Mouse (Mus musculus): ENCODE measurements around the gene Lrmp.

Lrmp gene

DNA sequence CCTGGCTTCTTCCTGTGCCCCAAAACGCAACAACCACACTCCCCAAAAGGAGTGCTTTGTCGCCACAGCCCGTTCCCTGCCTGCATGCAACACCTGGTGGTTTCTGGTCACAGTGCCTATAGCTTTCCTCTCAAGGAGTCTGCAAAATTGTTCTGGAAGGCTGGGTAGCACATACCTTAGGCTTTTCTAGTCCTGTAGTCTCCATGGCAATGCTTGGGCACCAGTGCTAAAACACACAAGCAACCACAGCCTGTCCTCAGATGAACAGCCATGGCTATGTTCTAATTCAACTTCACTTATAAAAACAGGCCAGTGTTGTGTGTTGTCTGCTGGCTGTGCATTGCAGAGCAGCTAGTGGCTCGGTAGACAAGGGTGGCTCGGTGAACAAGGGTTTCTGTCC is 21.4 kb downstream of the Lrmp start:
- in situ Hi-C loops (cut with MseI, MboI), result no loop called here

DNA sequence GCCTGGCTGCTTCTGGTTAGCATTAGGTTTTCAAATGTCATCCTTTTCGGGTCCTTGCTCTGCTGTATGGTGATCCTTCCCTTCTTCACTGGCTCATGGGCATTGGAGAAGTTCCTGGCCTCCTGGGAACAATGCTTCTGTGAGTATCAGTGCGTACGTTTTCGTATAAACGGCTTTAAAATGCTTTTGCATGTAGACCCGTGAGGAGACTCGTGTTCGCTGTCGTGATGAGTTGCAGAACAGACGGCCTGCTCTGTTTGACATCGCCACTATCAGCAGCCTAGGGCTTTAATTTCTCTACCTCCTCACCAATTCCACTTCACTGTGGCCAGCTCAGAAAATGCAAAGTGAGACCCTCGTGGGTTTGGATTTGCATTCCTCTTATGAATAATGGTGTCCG is 23.8 kb downstream of the Lrmp start:
- in situ Hi-C loops (cut with MseI, MboI), result no loop called here

DNA sequence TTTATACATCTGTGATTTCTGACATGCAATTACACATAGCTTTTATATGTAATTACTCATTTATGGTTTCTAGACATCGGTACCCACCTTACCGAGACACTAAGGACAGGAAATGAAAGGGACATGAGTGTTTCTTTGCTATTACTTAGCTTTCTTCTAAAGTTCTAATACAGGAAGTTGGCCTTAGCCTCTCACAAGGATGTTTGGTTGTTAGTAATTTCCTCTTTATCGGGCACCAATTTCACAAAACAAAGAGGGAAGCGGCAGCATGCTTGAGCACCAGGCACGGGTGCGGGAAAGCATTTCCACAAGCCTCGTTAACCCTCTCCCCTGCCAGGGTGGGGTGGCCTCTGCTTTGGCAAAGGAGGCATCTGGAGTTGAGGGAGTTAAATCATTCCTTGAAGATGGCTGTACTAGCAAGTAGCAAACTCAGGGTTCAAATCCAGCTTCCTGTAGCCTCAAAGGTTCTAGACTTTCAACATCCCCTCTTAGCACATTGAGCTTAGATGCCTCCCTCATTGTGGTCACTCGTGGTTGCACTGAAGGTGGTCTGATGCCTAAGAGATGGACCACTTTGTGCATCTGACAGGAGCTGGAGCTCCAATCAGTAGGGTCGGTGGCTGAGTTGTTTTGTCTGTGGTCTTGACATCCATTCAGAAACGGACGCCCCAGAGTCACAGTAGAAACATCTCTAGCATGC is 24.5 kb downstream of the Lrmp start:
- in situ Hi-C loops (cut with MseI, MboI), result no loop called here

- in situ Hi-C loops (cut with MseI, MboI), result no loop called here
These were observed 25.3 kb downstream of the Lrmp start for GRCm38 (mm10) chr6:145140706-145141105.

DNA sequence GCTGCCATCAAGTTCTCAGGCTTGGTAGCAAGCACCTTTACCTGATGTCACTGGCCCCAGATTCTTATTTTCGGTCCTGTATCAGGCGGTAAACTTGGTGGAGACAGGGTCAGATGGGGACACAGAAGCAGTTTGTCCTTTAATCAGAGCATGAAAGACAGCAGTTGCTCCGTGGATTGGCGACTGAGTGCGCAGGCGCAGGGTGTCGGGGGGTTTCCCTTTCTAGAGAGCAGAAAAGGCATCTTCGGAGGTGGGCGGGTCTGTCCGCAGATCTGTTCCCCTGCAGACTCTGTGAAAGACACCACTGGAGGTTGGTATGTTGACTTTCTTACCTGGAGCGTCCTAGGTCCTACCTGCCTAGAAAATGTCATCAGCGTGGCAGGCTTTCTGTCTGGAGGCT is 26.4 kb downstream of the Lrmp start:
- in situ Hi-C loops (cut with MseI, MboI), result no loop called here

- in situ Hi-C loops (cut with MseI, MboI), result no loop called here
These were observed 29.7 kb downstream of the Lrmp start for GRCm38 (mm10) chr6:145145173-145145572.

- in situ Hi-C loops (cut with MseI, MboI), result no loop called here
These were observed 32.3 kb downstream of the Lrmp start for GRCm38 (mm10) chr6:145147716-145148115.

GRCm38 (mm10) chr6:145149054-145149453 is 33.6 kb downstream of the Lrmp start:
- in situ Hi-C loops (cut with MseI, MboI), result no loop called here

DNA sequence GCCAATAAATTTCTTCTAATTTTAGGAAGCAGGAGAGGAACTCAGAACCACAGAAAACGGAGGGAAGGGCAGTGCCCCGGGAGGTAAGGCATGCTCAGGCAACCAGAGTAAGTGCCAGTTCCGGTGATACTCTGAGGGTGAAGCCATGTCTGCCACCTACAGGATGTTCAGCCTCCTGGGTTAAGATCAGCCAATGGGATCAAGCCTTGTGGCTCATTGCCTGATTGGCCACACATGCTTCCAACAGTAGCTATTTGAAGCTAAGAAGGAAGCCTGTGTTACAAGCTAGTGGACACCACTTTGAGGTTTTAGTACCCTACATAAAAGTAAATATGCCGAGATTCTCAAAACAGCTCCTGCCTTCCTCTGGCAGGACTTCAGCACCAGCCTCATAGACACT is 43.2 kb downstream of the Lrmp start:
- in situ Hi-C loops (cut with MseI, MboI), result no loop called here

GRCm38 (mm10) chr6:145160581-145160980 is 45.1 kb downstream of the Lrmp start:
- in situ Hi-C loops (cut with MseI, MboI), result no loop called here

DNA sequence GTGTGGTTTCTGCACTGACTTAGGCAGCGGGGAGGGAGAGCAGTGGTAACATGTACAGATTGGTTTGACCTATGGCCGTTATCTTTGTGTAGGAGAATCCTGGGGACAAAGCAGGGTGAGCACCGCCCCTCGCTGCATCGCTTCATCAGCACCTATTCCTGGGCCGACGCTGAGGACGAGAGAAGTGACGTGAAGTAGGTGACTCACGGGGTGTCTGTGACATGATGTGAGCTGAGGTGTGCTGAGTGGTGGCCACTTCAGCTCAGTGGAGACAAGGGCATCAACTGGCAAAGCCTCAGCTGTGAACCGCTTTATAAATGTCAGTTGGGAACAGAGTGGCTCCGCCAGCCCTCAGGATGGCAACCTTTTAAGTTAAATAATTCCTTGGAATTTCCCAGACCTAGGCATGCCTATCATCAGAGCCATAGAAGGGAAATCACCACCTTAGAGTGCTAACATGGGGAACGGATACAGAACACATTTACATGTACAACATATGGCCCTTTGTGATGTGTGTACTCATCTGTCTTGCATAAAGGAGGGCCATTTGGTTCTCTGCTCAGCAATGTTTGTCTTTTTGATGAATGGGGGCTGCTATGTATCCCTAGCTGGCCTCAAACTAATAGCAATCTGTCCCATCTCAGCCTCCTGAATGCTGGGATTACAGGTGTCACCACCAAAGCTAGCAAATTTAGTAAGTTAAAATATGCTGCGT is 56.6 kb downstream of the Lrmp start:
- in situ Hi-C loops (cut with MseI, MboI), result no loop called here

GRCm38 (mm10) chr6:145173781-145174191 is 58.3 kb downstream of the Lrmp start:
- in situ Hi-C loops (cut with MseI, MboI), result no loop called here

DNA sequence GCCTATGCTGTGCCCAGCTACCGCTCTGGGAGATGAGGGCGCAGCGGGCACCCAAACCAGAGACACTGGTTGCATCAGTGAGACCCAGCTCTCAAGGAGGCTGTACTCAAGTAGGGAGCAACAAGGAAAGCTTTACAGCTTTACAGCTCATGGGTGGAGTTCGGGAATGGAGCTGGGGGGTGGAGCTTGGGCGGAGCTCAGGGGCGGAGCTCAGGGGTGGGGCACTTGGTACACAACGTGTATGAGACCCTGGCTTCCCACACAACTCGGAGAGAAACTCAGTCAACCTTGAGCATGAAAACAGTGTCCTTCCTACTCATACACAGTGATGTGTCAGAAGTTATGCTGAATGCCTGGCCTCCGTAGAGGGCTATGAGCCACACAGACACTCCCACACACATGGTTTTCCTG is 60.1 kb downstream of the Lrmp start:
- in situ Hi-C loops (cut with MseI, MboI), result no loop called here

DNA sequence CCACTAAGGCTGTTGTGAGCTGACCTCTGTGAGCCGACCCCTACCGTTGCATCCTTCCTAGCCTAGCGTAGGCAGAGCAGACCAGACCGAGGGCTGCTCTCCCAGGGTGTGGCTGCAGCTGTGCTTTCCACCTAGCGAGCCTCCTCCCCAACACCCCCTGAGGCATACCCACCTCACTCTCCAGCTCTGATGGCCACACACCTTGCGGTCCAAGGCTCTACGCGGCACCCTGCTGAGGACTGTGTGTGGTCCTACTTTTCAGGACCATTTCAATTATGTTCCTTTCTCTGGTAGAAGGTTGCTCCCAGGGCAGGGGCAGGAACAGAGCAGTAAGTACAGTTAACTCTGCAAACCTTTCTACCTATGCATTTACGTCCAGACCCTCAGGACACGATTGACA is 61.0 kb downstream of the Lrmp start:
- in situ Hi-C loops (cut with MseI, MboI), result no loop called here

- in situ Hi-C loops (cut with MseI, MboI), result loop anchor here in 1 of 2 experiments (10.0 kb wide), 2 partner anchors 95 to 165 kb away; no protein-coding TSS in a partner anchor
These were observed 64.2 kb downstream of the Lrmp start for GRCm38 (mm10) chr6:145179665-145180064.

DNA sequence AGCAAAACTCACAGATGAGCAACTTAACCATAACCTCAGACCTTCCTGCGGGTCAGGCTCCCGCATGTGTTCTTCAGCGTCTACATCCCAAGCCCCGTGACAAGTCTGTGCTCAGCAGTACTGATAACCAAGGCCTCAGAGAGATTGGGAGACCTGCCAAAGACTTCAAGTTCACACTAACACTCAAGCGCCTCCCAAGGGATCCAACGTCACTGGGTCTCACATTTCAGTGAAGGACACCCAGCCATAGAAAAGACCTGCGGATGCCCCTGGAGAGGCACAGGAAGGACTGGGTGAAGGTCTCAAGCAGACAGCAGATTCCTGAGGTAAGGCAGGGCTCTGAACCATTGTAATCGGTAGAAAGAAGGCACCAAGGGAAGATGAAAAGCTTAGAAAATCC is 66.6 kb downstream of the Lrmp start:
- in situ Hi-C loops (cut with MseI, MboI), result loop anchor here in 1 of 2 experiments (10.0 kb wide), 2 partner anchors 97 to 163 kb away; no protein-coding TSS in a partner anchor

GRCm38 (mm10) chr6:145186096-145186495 is 70.6 kb downstream of the Lrmp start:
- in situ Hi-C loops (cut with MseI, MboI), result loop anchor here in 1 of 2 experiments (10.0 kb wide), 2 partner anchors 101 to 159 kb away; no protein-coding TSS in a partner anchor

DNA sequence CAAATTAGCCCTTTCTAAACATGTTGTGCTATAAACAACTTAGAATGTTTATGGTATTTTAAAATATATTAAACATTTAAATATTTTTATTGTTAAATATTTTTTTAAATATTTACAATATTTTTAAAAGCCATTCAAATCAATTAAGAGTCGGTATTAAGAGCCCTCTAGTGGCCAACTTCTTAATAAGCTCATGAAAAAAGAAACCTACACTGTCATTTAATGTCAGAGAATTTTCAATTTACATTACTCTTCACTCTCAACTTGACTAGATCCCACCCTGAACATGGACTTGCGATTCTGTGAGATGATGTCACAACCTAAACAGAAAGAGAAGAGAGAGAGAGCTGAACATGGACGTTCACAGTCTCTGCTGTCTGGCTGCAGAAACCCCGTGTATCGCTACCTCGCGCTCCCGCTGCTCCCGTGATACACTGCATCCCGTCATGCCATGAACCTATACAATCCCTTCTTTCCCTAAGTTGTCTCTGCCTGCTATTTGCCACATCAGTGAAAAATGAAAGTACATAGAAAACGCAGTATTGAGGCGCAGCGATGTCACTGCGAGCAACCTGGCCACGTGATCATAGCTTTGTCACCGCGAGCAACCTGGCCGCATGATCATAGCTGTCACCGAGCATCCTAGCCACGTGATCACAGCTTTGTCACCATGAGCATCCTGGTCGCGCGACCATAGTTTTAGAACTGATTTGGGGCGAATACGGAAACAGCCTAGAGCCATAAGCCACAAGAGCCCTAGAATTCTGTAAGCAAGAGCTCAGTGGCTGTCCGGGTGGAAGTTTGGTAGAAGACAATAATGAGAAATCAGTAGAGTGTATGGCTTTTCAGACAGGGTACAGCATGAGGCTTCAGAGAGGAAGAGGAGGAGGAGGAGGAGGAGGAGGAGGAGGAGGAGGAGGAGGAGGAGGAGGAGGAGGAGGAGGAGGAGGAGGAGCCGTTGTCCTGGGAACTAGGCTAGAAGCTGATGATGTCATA is 71.9 kb downstream of the Lrmp start:
- in situ Hi-C loops (cut with MseI, MboI), result loop anchor here in 1 of 2 experiments (10.0 kb wide), 2 partner anchors 103 to 157 kb away; no protein-coding TSS in a partner anchor

DNA sequence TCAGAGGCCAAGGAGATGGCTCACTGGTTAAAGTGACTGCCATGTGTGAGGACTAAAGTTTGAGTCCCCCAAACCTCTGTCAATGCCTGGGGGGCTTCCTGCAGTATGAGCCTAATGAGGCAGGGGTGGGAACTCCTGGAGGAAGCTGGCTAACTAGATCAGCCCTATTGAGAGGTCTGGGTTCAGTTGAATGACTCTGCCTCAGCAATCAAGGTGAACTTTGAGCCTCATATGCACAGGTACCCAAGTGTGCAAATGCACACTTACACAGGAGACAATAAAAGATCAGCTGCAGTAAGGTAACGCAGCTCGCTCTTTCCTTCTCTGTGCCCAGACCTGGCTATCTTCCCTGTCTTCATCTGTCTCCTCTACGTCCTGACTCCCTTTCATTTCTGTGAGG is 77.6 kb downstream of the Lrmp start:
- in situ Hi-C loops (cut with MseI, MboI), result no loop called here

- in situ Hi-C loops (cut with MseI, MboI), result no loop called here
These were observed 78.0 kb downstream of the Lrmp start for GRCm38 (mm10) chr6:145193446-145193845.

GRCm38 (mm10) chr6:145197949-145198686 is 82.7 kb downstream of the Lrmp start:
- in situ Hi-C loops (cut with MseI, MboI), result no loop called here
